ENCODE assay signal across 28 mouse cellular contexts in the genomic region with DNA sequence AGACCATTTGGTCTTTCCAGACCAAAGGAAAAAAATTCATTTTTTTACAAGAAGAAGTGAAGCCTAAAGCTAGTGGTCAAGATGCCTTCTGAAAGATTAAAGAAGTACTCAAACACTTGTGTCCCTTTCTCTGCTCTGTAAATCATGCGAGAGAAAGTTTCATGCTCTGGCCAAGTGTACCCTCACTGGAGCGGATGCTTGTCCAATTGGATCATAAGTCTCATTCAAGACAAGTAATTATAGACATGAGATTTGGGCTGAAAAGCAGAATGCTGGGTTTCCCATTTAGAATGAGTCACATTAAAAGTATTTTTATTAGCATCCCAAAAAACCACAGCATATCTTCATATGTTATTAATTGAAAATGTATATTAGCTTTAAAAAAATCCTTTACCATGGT.
"Had no signal": no experiment of that assay in that cellular context is flagged by ENCODE, and none has a peak within 500 bp of the region (broad histone marks: within the 10 kb centered on the region; RNA-seq: fewer than 3 reads in every experiment).

No protein-coding gene starts in this region.

- ATAC-seq: hindbrain, postnatal 0 days; intestine, embryonic 16.5 days had no signal

- H3K9ac ChIP-seq: heart, embryonic 13.5 days; heart, embryonic 15.5 days; hindbrain, embryonic 13.5 days; hindbrain, embryonic 15.5 days; kidney, embryonic 15.5 days; limb, embryonic 12.5 days; liver, embryonic 13.5 days; liver, embryonic 15.5 days had no signal

- H3K27ac ChIP-seq: heart, adult 2 months; heart, embryonic 13.5 days; heart, embryonic 15.5 days; hindbrain, embryonic 10.5 days; hindbrain, embryonic 13.5 days; hindbrain, embryonic 15.5 days; hindbrain, postnatal 0 days; kidney, embryonic 15.5 days; kidney, postnatal 0 days; left cerebral cortex, adult 2 months; limb, embryonic 10.5 days; limb, embryonic 12.5 days; liver, embryonic 13.5 days; liver, embryonic 15.5 days had no signal

- H3K4me2 ChIP-seq: heart, embryonic 11.5 days; heart, embryonic 13.5 days; heart, embryonic 15.5 days; hindbrain, embryonic 13.5 days; hindbrain, embryonic 15.5 days; kidney, embryonic 15.5 days; limb, embryonic 12.5 days; liver, embryonic 11.5 days; liver, embryonic 13.5 days; liver, embryonic 15.5 days had no signal

- H3K36me3 ChIP-seq: heart, embryonic 13.5 days; heart, embryonic 15.5 days; hindbrain, embryonic 10.5 days; hindbrain, embryonic 13.5 days; hindbrain, embryonic 15.5 days; kidney, embryonic 15.5 days; limb, embryonic 10.5 days; limb, embryonic 12.5 days; liver, embryonic 13.5 days; liver, embryonic 15.5 days had no signal

- H3K27me3 ChIP-seq: heart, embryonic 13.5 days; heart, embryonic 15.5 days; hindbrain, embryonic 13.5 days; hindbrain, embryonic 15.5 days; kidney, embryonic 15.5 days; limb, embryonic 12.5 days; liver, embryonic 13.5 days; liver, embryonic 15.5 days had no signal

- DNase-seq: gastrocnemius, postnatal 14 days; gastrocnemius, postnatal 36 days; heart, adult 11 months; heart, adult 2 months; heart, postnatal 4 days; kidney, adult 11 months; kidney, adult 2 months; kidney, adult 9 months; kidney, postnatal 14 days; kidney, postnatal 36 days; layer of hippocampus, adult 9-11 months; liver; liver, embryonic 13.5 days had no signal

- H3K9me3 ChIP-seq: heart, embryonic 13.5 days; heart, embryonic 15.5 days; hindbrain, embryonic 10.5 days; hindbrain, embryonic 13.5 days; hindbrain, embryonic 15.5 days; kidney, embryonic 15.5 days; limb, embryonic 10.5 days; limb, embryonic 12.5 days; liver, embryonic 13.5 days; liver, embryonic 15.5 days had no signal

- H3K4me1 ChIP-seq: heart, embryonic 15.5 days; hindbrain, embryonic 13.5 days; hindbrain, embryonic 15.5 days; liver, embryonic 13.5 days; liver, embryonic 15.5 days had no signal

- H3K4me3 ChIP-seq: heart, adult 2 months; heart, embryonic 13.5 days; heart, embryonic 15.5 days; hindbrain, embryonic 10.5 days; hindbrain, embryonic 13.5 days; hindbrain, embryonic 15.5 days; kidney, embryonic 15.5 days; left cerebral cortex, adult 2 months; limb, embryonic 10.5 days; limb, embryonic 12.5 days; liver, embryonic 13.5 days; liver, embryonic 15.5 days had no signal
